Mouse (Mus musculus) layer of hippocampus, postnatal 14 days (tissue): ENCODE results near the gene Arf1. TPM values are rescaled to one million over a fixed set of nuclear protein-coding genes. Genes with fewer than 3 reads are reported as not detected.
A peak's percentile ranks its signal among the peaks of the same experiment; 100 is the strongest.

Experiments used
- DNase-seq, 2 experiments: peaks; one replicate each; pipeline ENCODE4 v3.0.0; 2021 to 2022; ENCODE audit warnings: low spot score in 2 of 2, mixed read lengths in 1 of 2
- total RNA-seq, 2 experiments: library from RNA; stranded (reverse); gene quantifications; 2 replicates each; pipeline ENCODE4 v1.2.3; 2021

Arf1 gene
- total RNA-seq, 2 experiments from 2014 or later, result 504 to 527 TPM

DNA sequence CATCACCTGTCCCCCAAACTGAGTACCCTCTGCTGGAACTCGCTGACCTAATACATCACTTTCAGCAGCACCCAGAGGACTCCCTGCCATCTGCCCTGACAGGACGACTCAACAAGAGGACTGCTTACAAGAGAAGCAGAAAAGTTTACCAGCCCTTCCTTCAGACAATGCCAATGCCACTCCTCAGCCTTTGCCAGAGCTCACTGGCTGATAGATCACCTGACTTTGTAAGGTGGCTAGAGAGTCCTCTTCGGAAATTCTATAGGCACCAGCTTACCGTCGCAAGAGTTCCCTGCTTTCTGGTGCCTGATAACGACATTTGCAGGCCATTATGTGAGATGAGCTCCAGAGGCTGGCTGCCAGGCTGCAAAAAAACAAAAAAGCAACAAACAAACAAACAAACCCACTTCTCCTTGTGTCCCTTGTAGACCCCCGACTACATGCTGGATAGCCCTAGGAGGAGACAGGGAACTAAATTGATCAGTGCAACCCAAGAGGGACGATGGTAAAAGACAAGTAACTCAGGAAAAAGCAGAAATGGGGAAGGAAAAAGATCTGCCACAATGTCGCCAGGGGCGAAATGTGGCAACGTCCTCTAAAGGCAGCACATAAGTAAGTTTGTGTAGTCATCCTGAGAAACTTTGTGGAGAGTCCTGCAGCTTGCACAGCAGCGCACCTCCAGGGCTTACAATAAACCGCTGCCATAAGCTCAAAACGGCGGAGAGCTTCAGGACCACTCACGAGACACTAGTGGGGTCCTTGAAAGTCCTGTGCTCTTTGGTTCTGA is 26.7 kb downstream of the Arf1 start:
- no peak for DNase-seq

DNA sequence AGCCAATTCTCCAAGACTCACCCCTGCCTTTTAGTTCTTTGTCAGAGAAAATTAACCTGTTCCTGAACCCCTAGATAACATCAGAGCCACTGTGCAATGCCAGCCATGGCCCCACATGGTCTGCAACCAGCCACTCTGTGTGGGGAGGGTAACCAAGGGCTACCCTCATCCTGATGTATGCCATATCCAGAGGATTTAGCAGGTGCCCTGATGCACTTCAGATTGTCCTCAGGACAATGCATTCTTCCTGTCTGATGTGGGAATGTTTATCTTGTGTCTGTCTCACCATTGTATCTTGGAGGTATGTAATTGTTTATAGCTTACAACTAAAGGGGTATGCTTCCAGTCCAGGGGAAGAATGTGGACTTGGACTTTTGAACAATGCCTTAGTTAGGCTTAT is 31.8 kb downstream of the Arf1 start:
- no peak for DNase-seq

DNA sequence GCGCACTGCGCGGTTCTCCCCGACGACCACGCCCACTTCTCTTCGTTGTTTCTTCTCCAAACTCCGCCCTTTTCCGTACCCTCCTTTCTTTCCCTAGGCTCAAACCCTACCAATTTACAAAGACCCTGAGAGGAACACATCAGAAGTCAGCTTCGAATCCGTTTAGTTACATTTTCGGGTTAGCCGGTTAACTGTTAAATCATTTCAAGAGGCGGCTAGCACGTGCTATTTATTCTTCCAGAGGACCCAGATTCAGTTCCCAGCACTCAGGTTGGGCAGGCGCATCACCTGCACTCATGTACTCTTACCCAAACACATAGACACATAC is 36.0 kb downstream of the Arf1 start, which contains the start of gene Guk1:
Gene Guk1 (minus strand): TSS at position 154 of the 328 bp plus-strand sequence.
- DNase-seq, result no peak

DNA sequence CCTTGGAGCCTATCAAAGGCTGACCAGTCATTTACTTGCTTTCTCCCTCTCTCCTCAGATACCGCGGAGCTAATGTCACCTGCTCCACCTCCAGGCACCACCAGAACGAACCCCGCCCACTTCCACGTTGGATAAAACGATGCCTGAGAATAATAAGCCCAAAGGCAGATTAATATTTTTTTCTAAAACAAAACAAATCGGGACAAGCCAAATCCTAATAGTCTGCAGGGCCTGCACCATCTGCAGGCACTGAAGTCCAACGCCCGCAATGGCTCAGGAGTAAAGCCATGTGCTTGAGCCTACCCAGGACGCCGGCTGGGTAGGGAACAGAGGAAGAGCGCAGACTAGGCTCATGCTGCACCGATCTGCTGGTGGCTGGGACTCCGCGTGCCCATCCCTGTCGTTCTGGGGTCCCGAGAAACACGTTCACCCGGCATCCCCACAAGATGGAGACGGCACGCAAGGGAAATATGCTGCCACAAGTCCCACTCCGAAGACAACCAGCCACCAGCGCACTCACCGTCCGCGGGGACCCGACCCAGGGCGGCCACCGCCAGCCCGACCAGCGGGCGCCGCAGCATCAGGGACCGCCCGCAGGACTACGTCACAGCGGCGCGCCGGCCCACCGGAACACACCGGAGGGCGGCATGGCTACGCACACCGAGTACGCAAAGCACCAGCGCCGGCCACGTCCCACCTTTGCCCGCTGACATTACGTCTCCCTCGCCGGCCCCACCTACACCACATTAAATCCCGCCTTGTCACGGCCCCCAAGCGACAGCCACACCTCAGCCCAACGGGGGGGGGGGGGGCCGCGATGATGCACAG is 36.6 kb downstream of the Arf1 start:
- DNase-seq, result peak; percentile 87 to 91

DNA sequence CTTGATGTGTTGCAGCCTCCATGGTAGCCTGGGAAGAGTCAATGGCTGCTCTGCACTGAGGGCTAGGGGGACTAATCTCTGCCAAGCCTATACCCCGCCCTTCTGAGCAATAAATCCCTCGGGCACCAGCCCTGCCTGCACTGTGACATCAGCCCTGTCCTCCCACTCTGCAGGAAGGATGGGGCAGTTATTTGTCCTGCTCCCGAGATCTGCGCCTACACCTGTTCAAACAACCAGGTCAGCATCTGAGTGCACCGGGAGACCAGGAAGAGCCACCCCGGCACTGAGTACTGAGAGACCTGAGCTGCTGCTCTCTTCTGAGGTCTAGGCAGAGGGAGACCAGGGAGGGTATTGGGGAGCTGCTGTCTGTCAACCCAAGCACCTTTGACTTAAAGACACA is 40.4 kb downstream of the Arf1 start:
- no peak for DNase-seq

DNA sequence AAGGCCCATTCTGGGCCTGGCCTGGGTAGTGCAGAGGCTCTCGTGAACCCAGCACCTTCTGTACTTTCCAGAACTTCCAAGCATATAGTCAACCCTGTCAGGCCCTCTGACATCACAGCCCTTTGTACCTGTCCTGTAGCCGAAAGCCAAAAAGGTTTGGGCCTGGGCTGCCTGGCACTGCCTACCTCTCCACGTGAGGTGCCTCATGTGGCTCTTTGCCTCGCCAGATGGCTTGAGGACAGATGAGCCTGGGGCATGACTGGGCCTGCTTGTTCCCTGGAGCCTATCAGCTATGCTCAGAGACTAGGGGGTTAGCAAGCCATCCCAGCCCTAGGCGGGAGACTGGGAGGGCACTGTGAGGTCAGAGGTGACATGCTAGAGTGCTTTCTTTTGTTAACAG is 42.6 kb downstream of the Arf1 start:
- no peak for DNase-seq

DNA sequence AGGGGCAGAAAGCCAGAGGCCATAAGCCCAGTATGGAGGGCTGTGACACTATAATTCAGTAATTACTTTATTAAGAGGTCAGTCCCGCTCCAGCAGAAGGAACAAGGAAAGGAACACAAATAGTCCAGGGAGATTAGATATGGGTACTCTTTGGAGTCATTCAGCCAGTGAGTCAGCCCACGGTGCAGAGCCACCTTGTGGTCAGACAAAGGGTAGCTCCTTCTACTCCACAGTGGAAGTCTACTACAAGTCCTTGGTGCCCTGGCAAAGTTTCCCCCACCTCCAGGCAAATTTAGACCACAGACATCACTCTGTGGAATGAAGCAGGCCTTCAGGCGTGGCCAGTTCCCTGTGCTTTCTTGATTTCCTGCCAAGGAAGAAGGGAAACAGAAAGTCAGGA is 44.2 kb downstream of the Arf1 start:
- DNase-seq, result peak; percentile 37 to 57

DNA sequence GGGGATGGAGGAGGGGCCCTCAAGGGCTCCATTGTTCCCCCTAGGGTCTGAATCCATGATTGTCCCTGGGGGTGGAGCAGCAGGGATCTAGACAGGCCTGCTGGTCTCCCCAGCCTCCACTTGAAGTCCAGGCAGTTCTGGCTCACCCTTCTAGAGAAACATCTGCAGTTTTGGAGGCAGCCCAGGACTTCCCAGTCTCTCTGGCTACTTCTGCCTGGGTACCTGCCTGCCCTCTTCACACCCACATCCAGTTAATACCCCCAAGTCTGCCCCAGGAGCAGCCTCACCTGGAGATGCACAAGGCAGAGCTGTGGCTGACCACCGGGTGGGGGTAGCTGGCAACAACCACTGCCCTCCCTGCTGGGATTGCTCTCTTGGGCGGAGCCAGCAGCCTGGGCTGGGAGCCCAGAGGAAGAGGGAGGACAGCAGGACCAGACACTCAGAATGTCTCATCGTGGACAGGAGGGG is 45.2 kb downstream of the Arf1 start, which contains the start of gene Gjc2:
Gene Gjc2 (minus strand): TSS at position 350 of the 468 bp plus-strand sequence.
- no peak for DNase-seq

DNA sequence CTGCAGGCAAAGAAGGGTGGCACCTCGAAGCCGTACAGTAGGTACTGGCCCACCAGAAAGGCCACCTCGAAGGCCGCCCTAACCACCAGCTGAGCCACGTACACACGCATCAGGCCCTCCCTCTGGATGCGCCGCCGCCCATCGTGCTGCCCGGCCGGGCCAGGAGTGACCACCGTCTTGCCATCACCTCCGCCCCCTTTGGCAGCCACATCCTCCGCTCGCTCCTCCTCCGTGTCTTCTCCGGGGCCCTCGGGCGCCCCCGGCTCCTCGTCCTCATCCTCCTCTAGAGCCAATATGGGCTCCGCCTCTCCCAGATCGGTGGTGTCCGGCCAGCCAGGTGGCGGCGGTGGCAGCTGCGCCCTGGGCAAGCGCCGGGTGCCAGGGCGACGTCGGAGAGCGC is 51.1 kb downstream of the Arf1 start:
- no peak for DNase-seq

DNA sequence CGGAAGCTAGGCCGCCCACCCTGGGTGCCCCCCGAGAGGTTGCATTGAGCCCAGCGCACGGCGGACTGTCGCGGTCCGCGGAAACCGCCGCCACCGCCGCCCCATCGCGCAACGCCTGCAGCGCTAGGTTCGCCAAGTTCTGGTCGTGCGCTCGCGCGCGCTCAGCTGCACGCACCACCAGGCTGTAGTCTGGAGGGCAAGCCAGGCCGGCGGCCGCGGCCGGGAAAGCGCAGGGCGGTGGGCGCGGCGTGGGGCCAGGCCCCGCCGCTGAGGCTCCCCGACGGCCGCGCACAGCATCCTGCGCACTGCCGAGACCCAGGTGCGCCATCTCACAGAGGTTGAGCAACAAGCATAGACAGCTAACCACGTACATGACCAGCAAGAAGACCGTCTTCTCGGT is 51.6 kb downstream of the Arf1 start:
- no peak for DNase-seq

DNA sequence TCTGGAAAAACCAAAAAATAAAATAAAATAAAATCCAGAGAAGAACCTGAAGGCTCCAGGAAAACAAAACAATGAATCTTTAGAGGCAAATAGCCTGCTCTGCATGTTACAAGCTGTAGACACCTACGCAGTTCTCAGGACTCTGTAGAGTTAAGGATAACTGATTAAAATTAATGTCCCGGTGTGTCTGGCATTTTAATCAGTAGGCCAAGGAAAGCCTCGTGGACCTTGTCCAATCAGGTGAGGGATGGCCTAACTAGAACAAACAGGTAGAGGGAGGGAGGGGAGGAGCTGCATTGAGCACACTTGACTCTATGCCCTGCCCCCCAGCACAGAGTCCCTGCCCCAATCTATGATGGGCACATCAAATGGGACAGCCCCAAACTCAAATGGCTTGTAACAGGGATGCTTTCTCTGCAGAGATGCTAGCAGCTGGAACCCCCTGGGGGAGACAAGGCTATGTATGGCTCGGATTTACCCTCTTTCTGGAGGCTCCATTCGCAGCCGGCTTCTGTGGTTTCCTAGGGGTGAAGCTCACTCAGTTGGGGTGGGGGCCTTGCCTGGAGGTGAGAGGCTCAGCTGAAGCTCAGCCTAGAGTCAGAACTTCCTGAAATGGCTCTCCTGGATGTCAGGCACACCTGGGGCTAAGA is 53.8 kb downstream of the Arf1 start:
- no peak for DNase-seq

DNA sequence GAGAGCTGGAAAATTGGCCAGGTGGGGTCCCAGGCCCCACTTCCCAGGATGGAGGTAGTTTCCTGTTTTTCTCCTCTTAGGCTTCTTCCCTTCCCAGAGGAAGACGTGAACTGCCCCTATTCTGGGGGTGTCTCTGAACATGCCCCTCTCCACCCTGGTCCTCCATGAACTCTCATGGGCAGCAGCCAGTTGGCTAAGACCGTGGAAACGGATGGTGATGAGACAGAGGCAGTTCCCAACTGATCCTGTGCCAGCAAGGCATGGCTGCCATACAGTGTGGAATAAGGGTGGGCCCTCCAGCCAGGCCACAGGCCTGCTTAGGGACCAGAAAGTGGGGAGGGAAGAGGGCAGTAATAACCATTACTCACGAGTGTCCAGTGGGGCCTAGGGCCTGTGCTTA is 57.5 kb downstream of the Arf1 start:
- DNase-seq, result no peak

DNA sequence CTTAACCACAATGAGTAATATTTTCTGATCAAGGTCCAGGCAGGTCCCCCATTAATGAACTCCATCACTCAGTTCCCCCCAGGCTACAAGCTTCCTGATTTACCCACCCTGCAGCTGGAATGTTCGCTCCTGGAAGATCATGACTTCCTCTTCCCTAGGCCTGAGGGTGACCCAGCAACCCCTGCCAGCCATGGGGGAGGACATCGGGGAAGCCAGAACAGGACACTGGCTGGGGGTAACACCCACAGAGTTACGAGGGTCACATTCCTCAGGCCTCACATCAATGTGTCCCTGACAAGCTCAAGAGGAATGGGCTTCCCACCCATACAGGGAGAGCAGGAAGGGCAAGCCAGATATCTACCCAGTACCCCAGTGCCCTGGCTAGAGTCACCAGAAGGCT is 58.3 kb downstream of the Arf1 start:
- no peak for DNase-seq

DNA sequence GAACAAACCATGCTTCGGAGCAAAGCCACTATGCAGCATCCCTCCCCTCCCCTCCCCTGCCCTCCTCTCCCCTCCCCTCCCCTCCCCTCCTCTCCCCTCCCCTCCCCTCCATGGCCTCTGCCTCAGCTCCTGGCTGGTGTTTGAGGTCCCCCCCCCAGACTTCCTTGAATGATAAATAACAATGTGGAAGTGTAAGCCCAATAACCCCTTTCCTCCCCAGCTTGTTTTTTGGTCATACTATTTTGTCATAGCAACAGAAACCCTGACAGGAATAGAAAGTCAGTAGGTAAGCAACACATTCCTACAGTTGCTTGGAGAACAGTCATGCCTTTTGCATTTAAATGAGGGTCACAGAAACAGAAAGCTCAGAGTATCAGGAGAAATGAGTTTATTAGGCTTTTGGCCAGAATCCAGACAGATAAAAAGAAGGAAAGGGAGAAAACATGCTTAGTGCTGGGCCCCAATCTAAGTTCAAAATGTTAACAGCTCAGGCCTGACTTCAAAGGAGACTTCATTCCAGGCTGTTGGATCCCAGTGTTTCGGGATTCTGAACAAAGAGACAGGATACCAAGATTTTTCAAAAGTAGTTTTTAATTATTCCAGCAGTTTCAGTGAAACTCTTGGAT is 62.3 kb downstream of the Arf1 start:
- DNase-seq, result no peak

DNA sequence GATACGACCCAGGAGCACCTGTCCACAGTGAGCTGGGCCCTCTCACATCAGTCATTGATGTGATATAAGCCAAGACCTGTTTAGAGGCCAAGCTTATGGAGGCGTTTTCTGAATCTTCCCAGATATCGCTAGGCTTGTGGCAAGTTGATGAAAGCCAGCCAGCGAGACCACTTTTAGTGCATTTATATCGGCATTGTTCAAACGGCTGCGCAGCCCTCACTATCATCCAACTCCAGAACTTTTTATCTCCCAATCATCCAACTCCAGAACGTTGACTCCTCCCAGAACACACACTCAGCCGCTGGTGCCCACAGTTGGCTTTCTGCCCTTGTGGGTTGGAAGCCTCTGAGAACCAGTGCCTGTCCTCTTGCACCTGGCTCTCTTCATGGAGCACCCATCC is 63.7 kb downstream of the Arf1 start:
- DNase-seq, result no peak

DNA sequence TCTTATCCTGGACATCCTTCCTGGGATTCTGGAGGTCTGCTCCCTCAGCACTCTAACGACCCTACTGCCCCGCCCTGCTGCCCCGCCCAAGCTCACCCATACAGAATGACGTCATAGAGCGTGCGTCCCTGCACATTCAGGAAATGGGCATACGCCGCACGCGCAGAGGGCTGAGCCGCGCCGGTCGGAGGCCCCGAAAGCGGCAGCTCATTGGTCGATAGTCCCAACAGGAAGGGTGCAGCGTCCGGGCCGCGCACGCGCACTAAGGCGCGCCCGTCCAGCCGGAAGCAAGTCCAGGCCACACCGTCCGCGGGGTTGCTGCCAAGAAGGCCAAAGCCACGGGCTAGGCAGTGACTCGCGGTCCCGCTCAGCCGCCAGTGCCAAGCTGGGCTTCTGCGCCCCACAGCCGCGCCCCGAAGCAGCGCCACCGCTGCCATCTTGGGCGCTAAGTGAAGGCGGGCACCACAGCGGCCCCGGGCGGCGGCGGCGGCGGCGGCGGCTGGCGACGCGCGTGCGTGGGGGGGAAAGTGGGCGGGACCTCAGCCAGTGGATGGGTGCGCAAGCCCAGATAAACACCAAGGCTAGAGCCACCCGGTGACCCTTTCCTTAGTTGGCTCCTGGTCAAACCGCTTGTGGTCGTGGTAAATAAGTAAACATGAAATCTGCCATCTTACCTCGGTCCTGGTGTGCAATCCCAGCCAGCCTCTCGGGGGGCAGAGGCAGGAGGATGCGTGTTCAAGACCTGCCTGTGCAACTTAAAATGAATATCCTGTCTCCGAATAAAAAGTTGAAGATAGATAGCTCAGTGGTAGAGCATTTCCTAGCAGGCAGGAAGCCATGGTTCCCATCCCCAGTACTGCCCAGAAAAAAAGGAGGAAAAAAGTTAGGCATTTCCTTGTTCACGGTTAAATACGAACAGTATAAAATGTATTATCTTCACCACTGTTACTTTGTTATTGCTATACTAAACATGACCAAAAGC is 64.5 kb downstream of the Arf1 start, which contains the start of gene Iba57:
Gene Iba57 (minus strand): TSS at position 485 of the 982 bp plus-strand sequence.
- DNase-seq, result peak; percentile 99

DNA sequence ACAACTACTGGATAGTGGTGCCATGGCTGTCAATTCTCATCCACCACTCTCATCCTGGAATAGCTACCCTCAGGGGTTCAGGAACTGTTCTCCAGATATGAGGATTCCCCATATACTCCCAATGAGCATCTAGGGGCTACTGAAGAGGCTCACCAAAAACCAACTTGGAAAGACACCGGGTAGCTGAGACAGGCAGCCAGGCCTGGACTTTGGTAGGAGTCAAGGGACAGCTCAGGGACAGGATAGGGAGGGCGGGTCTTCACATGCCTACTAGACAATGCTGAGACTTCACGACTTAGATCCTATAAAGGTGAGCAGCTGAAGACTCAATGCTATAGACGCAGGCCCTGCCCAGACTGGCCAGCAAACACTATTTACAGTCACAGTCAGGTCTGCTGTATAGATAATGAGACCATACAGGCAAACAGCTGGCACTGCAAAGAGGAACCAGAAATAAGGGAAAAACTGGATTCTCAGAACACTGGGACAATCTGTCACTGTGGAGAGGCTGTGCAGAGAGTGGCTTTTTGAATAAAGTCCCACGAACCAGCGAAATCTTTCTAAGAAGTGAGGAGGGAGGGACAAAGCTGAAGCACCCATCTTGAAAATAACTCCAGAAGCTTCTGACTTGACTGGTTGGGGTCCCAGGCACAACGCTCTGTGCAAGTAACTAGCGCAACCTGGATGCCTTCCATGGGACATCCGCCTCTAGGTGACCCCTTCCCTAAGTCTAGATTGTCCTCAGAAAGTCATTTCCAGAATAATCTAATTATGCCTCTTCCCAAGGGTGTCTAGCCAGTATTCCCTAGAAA is 65.4 kb downstream of the Arf1 start:
- peak in 1 of 2 experiments; percentile 9 for DNase-seq
